26 mouse cellular contexts compared by ENCODE assay signal in genomic region chr1:126183751-126184150, GRCm38 (mm10).
"Had no signal": no experiment of that assay in that cellular context is flagged by ENCODE, and none has a peak within 500 bp of the region (broad histone marks: within the 10 kb centered on the region; RNA-seq: fewer than 3 reads in every experiment).

No protein-coding gene starts in this region.

- H3K9ac ChIP-seq: embryonic facial prominence, embryonic 12.5 days; embryonic facial prominence, embryonic 13.5 days; embryonic facial prominence, embryonic 15.5 days; forebrain, embryonic 12.5 days; forebrain, embryonic 13.5 days; forebrain, embryonic 15.5 days; forebrain, postnatal 0 days had no signal

- DNase-seq: cerebellum, adult 9-11 months; cerebellum, postnatal 10 days; cerebellum, postnatal 14 days; cerebellum, postnatal 25 days; cerebellum, postnatal 36 days; embryo, embryonic 11 days; forebrain, postnatal 0 days; gastrocnemius, adult 2 months; gastrocnemius, postnatal 10 days; gastrocnemius, postnatal 14 days; gastrocnemius, postnatal 25 days; gastrocnemius, postnatal 36 days; heart, adult 11 months; heart, adult 18-20 months; heart, adult 2 months had no signal

- H3K4me2 ChIP-seq: embryonic facial prominence, embryonic 12.5 days; embryonic facial prominence, embryonic 13.5 days; embryonic facial prominence, embryonic 15.5 days; forebrain, embryonic 12.5 days; forebrain, embryonic 13.5 days; forebrain, embryonic 15.5 days had no signal

- H3K4me3 ChIP-seq: embryonic facial prominence, embryonic 10.5 days; embryonic facial prominence, embryonic 12.5 days; embryonic facial prominence, embryonic 13.5 days; embryonic facial prominence, embryonic 15.5 days; erythroblast, embryonic 14.5 days; forebrain, embryonic 10.5 days; forebrain, embryonic 12.5 days; forebrain, embryonic 13.5 days; forebrain, embryonic 15.5 days; gastrocnemius, adult 2 months; heart, adult 2 months had no signal

- ATAC-seq: forebrain, embryonic 14.5 days; forebrain, embryonic 15.5 days; forebrain, embryonic 16.5 days; forebrain, postnatal 0 days had no signal

- H3K9me3 ChIP-seq: embryonic facial prominence, embryonic 10.5 days; embryonic facial prominence, embryonic 12.5 days; embryonic facial prominence, embryonic 13.5 days; embryonic facial prominence, embryonic 15.5 days; forebrain, embryonic 10.5 days; forebrain, embryonic 12.5 days; forebrain, embryonic 13.5 days; forebrain, embryonic 15.5 days had no signal

- H3K36me3 ChIP-seq: embryonic facial prominence, embryonic 10.5 days; embryonic facial prominence, embryonic 12.5 days; embryonic facial prominence, embryonic 13.5 days; embryonic facial prominence, embryonic 15.5 days; forebrain, embryonic 10.5 days; forebrain, embryonic 12.5 days; forebrain, embryonic 15.5 days had no signal

- H3K27ac ChIP-seq: embryonic facial prominence, embryonic 10.5 days; embryonic facial prominence, embryonic 12.5 days; embryonic facial prominence, embryonic 13.5 days; embryonic facial prominence, embryonic 15.5 days; forebrain, embryonic 10.5 days; forebrain, embryonic 12.5 days; forebrain, embryonic 13.5 days; forebrain, embryonic 15.5 days; gastrocnemius, adult 2 months; heart, adult 2 months had no signal

- H3K4me1 ChIP-seq: embryonic facial prominence, embryonic 10.5 days; embryonic facial prominence, embryonic 12.5 days; embryonic facial prominence, embryonic 13.5 days; embryonic facial prominence, embryonic 15.5 days; forebrain, embryonic 10.5 days; forebrain, embryonic 12.5 days; forebrain, embryonic 13.5 days; forebrain, embryonic 15.5 days had no signal

- H3K27me3 ChIP-seq: embryonic facial prominence, embryonic 12.5 days; embryonic facial prominence, embryonic 13.5 days; embryonic facial prominence, embryonic 15.5 days; forebrain, embryonic 12.5 days; forebrain, embryonic 13.5 days; forebrain, embryonic 15.5 days had no signal
